Mouse (Mus musculus): ENCODE data around the gene Nop2. TPM values are rescaled to one million over a fixed set of nuclear protein-coding genes. Genes with fewer than 3 reads are reported as not detected.
A peak's percentile ranks its signal among the peaks of the same experiment; 100 is the strongest.

Gene Nop2
- polyA plus RNA-seq, 1 experiment from 2014 or later: 35.0 TPM

DNA sequence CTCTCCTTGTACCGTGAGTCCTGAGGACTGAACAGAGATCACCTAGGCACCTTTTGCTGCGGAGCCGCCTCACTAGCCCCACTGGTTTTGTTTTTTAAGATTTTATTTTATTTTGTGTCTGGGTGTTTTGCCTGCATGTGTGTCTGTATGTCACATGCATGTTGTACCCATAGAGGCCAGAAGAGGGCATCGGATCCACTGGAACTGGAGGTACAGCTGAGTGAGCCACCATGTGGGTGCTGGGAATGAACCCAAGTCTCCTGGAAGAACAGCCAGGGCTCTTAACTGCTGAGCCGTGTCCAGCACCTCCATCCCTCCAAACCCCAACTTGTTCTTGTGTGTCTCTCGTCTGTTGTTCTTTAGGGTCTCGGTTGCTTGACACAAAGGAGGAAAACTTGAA is 20.8 kb upstream of the Nop2 start:
- no peak for ATAC-seq (replicated peaks; ENCODE audit: insufficient number of reproducible peaks, insufficient read depth, low FRiP score, low read depth)
- Histone ChIP-seq H3K4me2 (no peak overlapping the region), H3K36me3 (peaks cover 96% of the 10 kb centered on the region), H3K4me1 (replicated peaks) (no peaks in the 10 kb centered on the region), H3K9ac (no peak overlapping the region), H3K4me3 (no peak overlapping the region), H3K27me3 (no peaks in the 10 kb centered on the region), H3K9me3 (replicated peaks) (no peaks in the 10 kb centered on the region), H3K27ac (no peak overlapping the region)
- WGBS: 88% methylated on average over 7 of the region's 7 CpGs

- WGBS: 89% methylated on average over 11 of the region's 11 CpGs
- no peak overlapping the region for H3K9ac ChIP-seq
- no peaks in the 10 kb centered on the region for H3K9me3 ChIP-seq (replicated peaks)
- H3K27me3 ChIP-seq: no peaks in the 10 kb centered on the region
- no peak overlapping the region for H3K27ac ChIP-seq
- no peak overlapping the region for H3K4me3 ChIP-seq
- no peak for ATAC-seq (replicated peaks; ENCODE audit: insufficient number of reproducible peaks, insufficient read depth, low FRiP score, low read depth)
- H3K4me1 ChIP-seq (replicated peaks): no peaks in the 10 kb centered on the region
- H3K4me2 ChIP-seq: no peak overlapping the region
- peaks cover 96% of the 10 kb centered on the region for H3K36me3 ChIP-seq
These were observed 19.2 kb upstream of the Nop2 start for GRCm38 (mm10) chr6:125112553-125112952.

- Histone ChIP-seq H3K27ac (no peak overlapping the region), H3K9me3 (replicated peaks) (no peaks in the 10 kb centered on the region), H3K4me2 (no peak overlapping the region), H3K27me3 (no peaks in the 10 kb centered on the region), H3K4me3 (no peak overlapping the region), H3K36me3 (peaks cover 95% of the 10 kb centered on the region), H3K9ac (no peak overlapping the region), H3K4me1 (replicated peaks) (no peaks in the 10 kb centered on the region)
- 91% methylated on average over 8 of the region's 8 CpGs for WGBS
- ATAC-seq (replicated peaks; ENCODE audit: insufficient number of reproducible peaks, insufficient read depth, low FRiP score, low read depth): no peak
These were observed 12.3 kb upstream of the Nop2 start for GRCm38 (mm10) chr6:125119387-125119786.

DNA sequence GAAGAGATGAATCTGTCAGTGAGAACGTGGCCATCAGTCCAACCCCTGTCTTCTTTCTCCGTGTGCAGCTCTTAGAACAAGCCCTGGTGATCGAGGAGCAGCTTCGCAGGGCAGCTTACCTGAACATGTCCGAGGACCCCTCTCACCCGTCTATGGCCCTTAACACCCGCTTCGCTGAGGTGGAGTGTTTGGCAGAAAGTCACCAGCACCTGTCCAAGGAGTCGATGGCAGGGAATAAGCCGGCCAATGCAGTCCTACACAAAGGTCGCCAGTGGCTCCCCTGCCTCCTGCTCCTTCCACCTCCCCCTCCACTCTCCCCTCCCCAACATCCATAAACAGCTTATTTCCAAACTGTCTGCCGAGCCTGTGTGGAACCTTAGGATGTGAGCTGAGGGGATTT is 3.0 kb upstream of the Nop2 start:
- Histone ChIP-seq H3K4me3 (no peak overlapping the region), H3K4me2 (no peak overlapping the region), H3K27ac (no peak overlapping the region), H3K27me3 (no peaks in the 10 kb centered on the region), H3K36me3 (peaks cover 68% of the 10 kb centered on the region), H3K4me1 (replicated peaks) (peaks cover 18% of the 10 kb centered on the region), H3K9me3 (replicated peaks) (no peaks in the 10 kb centered on the region), H3K9ac (no peak overlapping the region)
- ATAC-seq (replicated peaks; ENCODE audit: insufficient number of reproducible peaks, insufficient read depth, low FRiP score, low read depth): no peak
- WGBS: 86% methylated on average over 12 of the region's 12 CpGs

- WGBS: 83% methylated on average over 20 of the region's 20 CpGs
- H3K36me3 ChIP-seq: peaks cover 68% of the 10 kb centered on the region
These were observed 1.9 kb upstream of the Nop2 start for GRCm38 (mm10) chr6:125129710-125130402.

DNA sequence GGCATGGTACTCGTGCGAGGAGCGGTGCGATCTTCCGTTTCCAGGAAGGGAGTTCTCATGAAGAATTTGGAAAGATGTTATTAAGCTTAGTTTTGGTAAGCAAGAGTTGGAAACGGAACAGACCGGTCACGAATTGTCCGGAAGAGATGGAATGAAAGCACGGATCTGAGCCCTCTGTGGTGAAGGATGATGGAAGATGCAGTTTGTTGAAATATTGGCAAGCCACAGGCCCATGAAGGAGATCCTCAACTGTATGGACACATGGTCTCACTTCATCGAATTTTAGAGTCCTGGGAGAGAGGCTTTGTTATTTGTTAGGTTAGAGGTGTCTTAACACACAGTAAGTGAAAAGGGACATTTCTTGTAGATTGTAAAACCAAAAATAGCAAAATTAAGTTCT is 761 bp downstream of the Nop2 start:
- Histone ChIP-seq H3K27ac (no peak overlapping the region), H3K27me3 (no peaks in the 10 kb centered on the region), H3K4me2 (peak overlapping the region; percentile 92), H3K9ac (peak overlapping the region; percentile 72), H3K9me3 (replicated peaks) (no peaks in the 10 kb centered on the region), H3K4me1 (replicated peaks) (peaks cover 18% of the 10 kb centered on the region), H3K4me3 (peak overlapping the region; percentile 68), H3K36me3 (peaks cover 66% of the 10 kb centered on the region)
- ATAC-seq (replicated peaks; ENCODE audit: insufficient number of reproducible peaks, insufficient read depth, low FRiP score, low read depth): no peak
- WGBS: 3% methylated on average over 11 of the region's 11 CpGs

More at GRCm38 (mm10) chr6:125129710-125130402, 1.9 kb upstream of the Nop2 start:
- Histone ChIP-seq H3K9me3 (replicated peaks) (no peaks in the 10 kb centered on the region), H3K4me1 (replicated peaks) (peaks cover 18% of the 10 kb centered on the region), H3K27ac (no peak overlapping the region), H3K9ac (no peak overlapping the region), H3K4me2 (no peak overlapping the region), H3K4me3 (no peak overlapping the region), H3K27me3 (no peaks in the 10 kb centered on the region)
- ATAC-seq (replicated peaks; ENCODE audit: insufficient number of reproducible peaks, insufficient read depth, low FRiP score, low read depth): no peak

GRCm38 (mm10) chr6:125137002-125137671 is 5.4 kb downstream of the Nop2 start:
- Histone ChIP-seq H3K4me2 (no peak overlapping the region), H3K9ac (no peak overlapping the region), H3K4me1 (replicated peaks) (peaks cover 14% of the 10 kb centered on the region), H3K27ac (no peak overlapping the region), H3K4me3 (no peak overlapping the region), H3K27me3 (no peaks in the 10 kb centered on the region), H3K36me3 (peaks cover 87% of the 10 kb centered on the region), H3K9me3 (replicated peaks) (no peaks in the 10 kb centered on the region)
- 88% methylated on average over 19 of the region's 19 CpGs for WGBS
- ATAC-seq (replicated peaks; ENCODE audit: insufficient number of reproducible peaks, insufficient read depth, low FRiP score, low read depth): no peak

GRCm38 (mm10) chr6:125139747-125140146 is 8.0 kb downstream of the Nop2 start:
- H3K27me3 ChIP-seq: no peaks in the 10 kb centered on the region
- H3K9ac ChIP-seq: no peak overlapping the region
- no peaks in the 10 kb centered on the region for H3K9me3 ChIP-seq (replicated peaks)
- H3K4me3 ChIP-seq: no peak overlapping the region
- peaks cover 82% of the 10 kb centered on the region for H3K36me3 ChIP-seq
- 90% methylated on average over 7 of the region's 7 CpGs for WGBS
- no peak for ATAC-seq (replicated peaks; ENCODE audit: insufficient number of reproducible peaks, insufficient read depth, low FRiP score, low read depth)
- peaks cover 5% of the 10 kb centered on the region for H3K4me1 ChIP-seq (replicated peaks)
- no peak overlapping the region for H3K4me2 ChIP-seq
- H3K27ac ChIP-seq: no peak overlapping the region

DNA sequence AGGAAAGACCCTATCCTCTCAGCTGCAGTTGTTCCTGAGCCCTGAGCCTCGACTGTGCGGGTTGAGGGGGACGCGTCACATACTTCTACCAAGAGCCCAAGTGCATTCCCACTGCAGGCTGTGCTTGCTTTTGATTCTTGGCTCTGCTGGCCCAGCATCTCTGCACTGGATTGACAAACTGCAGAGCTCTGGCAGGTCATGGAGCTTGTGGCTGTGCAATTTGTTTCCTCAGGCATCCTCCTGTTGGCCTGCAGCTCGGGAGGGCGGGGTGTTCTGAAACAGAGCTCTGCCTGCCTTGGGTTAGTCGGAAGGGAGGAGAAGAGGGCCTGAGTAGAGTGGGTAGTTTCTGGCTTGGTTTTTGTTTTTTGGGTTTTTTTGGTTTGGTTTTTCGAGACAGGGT is 10.7 kb downstream of the Nop2 start:
- peaks cover 27% of the 10 kb centered on the region for H3K4me1 ChIP-seq (replicated peaks)
- no peak overlapping the region for H3K9ac ChIP-seq
- H3K4me2 ChIP-seq: no peak overlapping the region
- H3K9me3 ChIP-seq (replicated peaks): no peaks in the 10 kb centered on the region
- H3K4me3 ChIP-seq: no peak overlapping the region
- H3K27ac ChIP-seq: no peak overlapping the region
- WGBS: 88% methylated on average over 8 of the region's 8 CpGs
- peaks cover 57% of the 10 kb centered on the region for H3K36me3 ChIP-seq
- ATAC-seq (replicated peaks; ENCODE audit: insufficient number of reproducible peaks, insufficient read depth, low FRiP score, low read depth): no peak
- no peaks in the 10 kb centered on the region for H3K27me3 ChIP-seq

- ATAC-seq (replicated peaks; ENCODE audit: insufficient number of reproducible peaks, insufficient read depth, low FRiP score, low read depth): no peak
- Histone ChIP-seq H3K9me3 (replicated peaks) (no peaks in the 10 kb centered on the region), H3K36me3 (peaks cover 50% of the 10 kb centered on the region), H3K4me3 (no peak overlapping the region), H3K4me1 (replicated peaks) (peaks cover 34% of the 10 kb centered on the region), H3K27me3 (no peaks in the 10 kb centered on the region), H3K9ac (no peak overlapping the region), H3K4me2 (no peak overlapping the region), H3K27ac (no peak overlapping the region)
- 74% methylated on average over 3 of the region's 3 CpGs for WGBS
These were observed 11.4 kb downstream of the Nop2 start for GRCm38 (mm10) chr6:125143128-125143527.

DNA sequence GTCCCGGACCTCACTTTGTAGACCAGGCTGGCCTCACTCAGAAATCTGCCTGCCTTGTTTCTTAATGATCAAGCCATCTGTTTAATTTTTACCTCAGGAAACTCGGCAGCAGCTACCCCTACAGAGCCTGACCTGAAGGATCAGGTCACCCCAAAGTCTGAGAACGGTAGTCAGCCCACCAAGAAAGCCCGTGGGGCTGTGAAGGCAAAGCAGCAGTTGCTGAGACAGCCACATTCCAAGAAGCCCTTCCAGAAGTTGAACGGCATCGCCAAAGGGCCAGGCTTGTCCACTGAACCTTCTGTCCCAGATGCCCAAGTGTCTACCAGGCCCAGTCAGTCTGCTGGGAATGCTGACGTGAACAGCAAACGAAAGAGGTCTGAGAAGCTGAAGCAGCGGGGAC is 12.2 kb downstream of the Nop2 start:
- H3K4me3 ChIP-seq: no peak overlapping the region
- no peak overlapping the region for H3K27ac ChIP-seq
- H3K9ac ChIP-seq: no peak overlapping the region
- peaks cover 42% of the 10 kb centered on the region for H3K4me1 ChIP-seq (replicated peaks)
- H3K27me3 ChIP-seq: no peaks in the 10 kb centered on the region
- ATAC-seq (replicated peaks; ENCODE audit: insufficient number of reproducible peaks, insufficient read depth, low FRiP score, low read depth): no peak
- no peaks in the 10 kb centered on the region for H3K9me3 ChIP-seq (replicated peaks)
- H3K36me3 ChIP-seq: peaks cover 43% of the 10 kb centered on the region
- WGBS: 81% methylated on average over 9 of the region's 9 CpGs
- no peak overlapping the region for H3K4me2 ChIP-seq

DNA sequence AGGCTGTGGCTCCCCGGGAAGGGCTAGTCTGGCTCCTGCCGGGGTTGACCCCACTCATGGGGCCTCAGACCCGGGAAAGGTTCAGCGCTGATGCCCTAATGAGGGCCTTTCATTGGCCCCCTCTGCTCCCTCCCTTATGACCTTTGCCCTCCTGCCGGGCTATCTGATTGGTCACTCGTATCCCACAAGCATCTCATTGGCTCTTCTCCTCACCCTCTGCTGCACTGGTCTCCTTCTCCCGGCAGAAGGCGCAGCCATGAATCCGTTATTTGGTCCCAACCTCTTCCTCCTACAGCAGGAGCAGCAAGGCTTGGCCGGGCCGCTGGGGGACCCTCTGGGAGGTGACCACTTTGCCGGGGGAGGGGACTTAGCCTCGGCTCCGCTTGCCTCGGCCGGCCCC is 13.3 kb downstream of the Nop2 start, which contains the start of gene Iffo1:
Iffo1 (plus strand) TSS at position 241 of the 400 bp plus-strand sequence.
- H3K4me2 ChIP-seq: peak within 1 kb of the TSS; percentile 75

More for the DNA sequence above, 13.3 kb downstream of the Nop2 start, which contains the start of gene Iffo1:
- H3K9me3 ChIP-seq (replicated peaks): no peaks in the 10 kb centered on the region
- peak within 1 kb of the TSS; percentile 95 for H3K27ac ChIP-seq
- 1% methylated on average over 16 of the region's 16 CpGs for WGBS
- H3K9ac ChIP-seq: peak within 1 kb of the TSS; percentile 81
- peak; percentile 77 for ATAC-seq (replicated peaks; ENCODE audit: insufficient number of reproducible peaks, insufficient read depth, low FRiP score, low read depth)
- H3K4me3 ChIP-seq: peak within 1 kb of the TSS; percentile 74
- peaks cover 52% of the 10 kb centered on the region for H3K4me1 ChIP-seq (replicated peaks)
- H3K36me3 ChIP-seq: peaks cover 32% of the 10 kb centered on the region
- H3K27me3 ChIP-seq: no peaks in the 10 kb centered on the region
